Mouse (Mus musculus): ENCODE measurements at regions not wholly inside any gene's neighbourhood (a gene's known extent, or its start where the extent isn't known, plus 50 kb on each side); places are given as distances from the start of the nearest gene placed in this dataset.

GRCm38 (mm10) chr17:15222923-15223322, 153.7 kb downstream of the Dll1 start:
- TF ChIP-seq CTCF (conservative IDR thresholded peaks at IDR 0.05; ENCODE audit: low read length), result no peak
- no peak for TF ChIP-seq POU5F1 (IDR thresholded peaks at IDR 0.05; ENCODE audit: borderline replicate concordance, low read length)
- no peak for TF ChIP-seq NANOG (IDR thresholded peaks at IDR 0.05; ENCODE audit: borderline replicate concordance, low read length)
